Mouse (Mus musculus) subcutaneous adipose tissue, adult 2 months (tissue): ENCODE measurements around the gene Pde6d. TPM values are rescaled to one million over a fixed set of nuclear protein-coding genes. Genes with fewer than 3 reads are reported as not detected.

ENCODE experiments used
- polyA plus RNA-seq: library from polyadenylated mRNA; depleted of rRNA; stranded (reverse); fragments of >200 nt; gene quantifications from 2 replicates; pipeline ENCODE4 v1.2.3, GENCODE M21; 2012; ENCODE audit warnings: low replicate concordance; rRNA removed

Gene Pde6d
- 16.9 and 24.2 TPM in 2 replicates for polyA plus RNA-seq

GRCm38 (mm10) chr1:86582451-86583096 is at the start of gene Pde6d, which contains the start of gene Cops7b:
Gene Pde6d, minus strand, starts transcription at chr1:86582629.
Gene Cops7b, plus strand, starts transcription at chr1:86582904.

GRCm38 (mm10) chr1:86526116-86526788 is 56.2 kb downstream of the Pde6d start, which contains the start of gene Ptma:
Gene Ptma, plus strand, starts transcription at chr1:86526726.

Other genes with a start within 250 kb of the Pde6d start
- gene Ncl, start 223.2 kb downstream of the Pde6d start, polyA plus RNA-seq, result 2.1 and 13.0 TPM in 2 replicates
- gene Nmur1, start 156.4 kb downstream of the Pde6d start, polyA plus RNA-seq, result 0.13 and 0.71 TPM in 2 replicates
- not detected in 2 replicates for gene Tex44, start 156.3 kb downstream of the Pde6d start, polyA plus RNA-seq
- 239 and 1,101 TPM in 2 replicates for gene Ptma, start 55.9 kb downstream of the Pde6d start, polyA plus RNA-seq
- gene Cops7b, start 275 bp upstream of the Pde6d start, polyA plus RNA-seq, result 22.2 and 35.9 TPM in 2 replicates
- gene Nppc, start 87.9 kb upstream of the Pde6d start, polyA plus RNA-seq, result 2.1 TPM in 1 of 2 replicates, not detected in the other
- 9.8 and 16.8 TPM in 2 replicates for gene Dis3l2, start 121.2 kb upstream of the Pde6d start, polyA plus RNA-seq